Mouse (Mus musculus) brain, embryonic 14.5 days (tissue): ENCODE results near the gene Immp2l.

ENCODE experiments used
- CTCF ChIP-seq: fragments of 200-500 bp; IDR thresholded peaks from 2 replicates; pipeline ENCODE4 v1.5.1; 2012; ENCODE audit warnings: inconsistent platforms, mild to moderate bottlenecking, moderate library complexity, borderline replicate concordance; ENCODE audit not compliant: insufficient read depth, insufficient read length; ENCODE audit errors: extremely low read depth
- POLR2A ChIP-seq: fragments of 200-500 bp; IDR thresholded peaks from 2 replicates; pipeline ENCODE4 v1.6.1; 2012; ENCODE audit warnings: mild to moderate bottlenecking, inconsistent platforms, borderline replicate concordance; ENCODE audit not compliant: poor library complexity, insufficient read depth, insufficient read length, severe bottlenecking; ENCODE audit errors: extremely low read depth

DNA sequence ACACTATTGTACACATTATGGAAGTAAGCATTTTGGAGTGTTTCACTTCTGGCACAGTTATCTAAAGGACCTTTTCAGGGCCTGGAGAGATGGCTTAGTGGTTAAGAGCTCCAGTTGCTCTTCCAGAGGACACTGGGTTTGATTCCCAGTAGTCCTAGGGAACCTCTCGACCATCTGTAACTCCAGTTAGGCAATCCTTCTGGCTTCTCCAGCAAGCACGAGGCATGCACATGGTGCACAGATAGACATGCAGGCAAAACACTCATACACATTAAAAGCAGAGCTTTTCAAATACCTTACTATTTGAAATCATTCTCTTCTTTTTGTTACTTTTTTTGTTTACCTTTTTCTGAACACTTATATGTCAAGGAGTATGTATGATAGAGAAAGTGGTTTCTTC is 66.9 kb downstream of the Immp2l start:
- no peak for TF ChIP-seq POLR2A
- no peak for TF ChIP-seq CTCF
